Mouse (Mus musculus): ENCODE measurements around the gene Cdk12.

DNA sequence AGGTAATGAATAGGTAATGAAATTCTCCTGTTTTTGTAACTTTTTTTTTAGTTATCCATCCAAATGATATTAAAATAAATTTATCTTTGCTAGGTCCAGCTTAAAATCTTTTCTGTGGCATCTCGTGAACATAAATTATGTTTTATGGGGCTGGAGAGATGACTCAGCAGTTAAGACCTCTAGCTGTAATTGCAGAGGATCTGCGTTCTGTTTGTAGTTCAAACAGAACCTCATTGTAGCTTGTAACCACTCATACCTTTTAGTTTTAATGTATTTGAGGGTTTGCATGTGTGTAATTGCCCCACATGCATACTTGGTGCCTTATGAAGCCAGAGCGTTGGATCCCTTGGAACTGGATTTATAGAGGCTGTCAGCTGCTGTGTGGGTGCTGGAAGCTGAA lies 36.1 kb downstream of the Cdk12 start:
- TF ChIP-seq POLR2A (IDR thresholded peaks at IDR 0.05; ENCODE audit: low read depth, low read length) (no peak), CTCF (IDR thresholded peaks at IDR 0.05; ENCODE audit: extremely low read depth, insufficient read depth, insufficient read length, insufficient replicate concordance) (no peak)
